Mouse (Mus musculus) liver, adult 2 months (tissue): Measurements from ENCODE around the gene Cisd3. TPM values are rescaled to one million over a fixed set of nuclear protein-coding genes. Genes with fewer than 3 reads are reported as not detected.

Experiments
- DNase-seq: peaks from one replicate; pipeline ENCODE4 v3.0.0-alpha.2; 2011; ENCODE audit warnings: low read depth, low spot score; ENCODE audit errors: extremely low read depth
- H3K27ac ChIP-seq: fragments of 200-500 bp; replicated peaks from 2 replicates; pipeline ENCODE4 v1.5.1; 2012; ENCODE audit warnings: low read depth, mild to moderate bottlenecking, control low read depth, inconsistent platforms, low read length; ENCODE audit not compliant: insufficient read depth
- H3K27me3 ChIP-seq: fragments of 200-500 bp; 2 replicates; pipeline ENCODE4 v1.6.1; 2012; ENCODE audit warnings: mild to moderate bottlenecking, moderate library complexity, low read length, inconsistent platforms; ENCODE audit not compliant: control insufficient read depth, insufficient read depth
- H3K36me3 ChIP-seq: fragments of 200-500 bp; 2 replicates; pipeline ENCODE4 v1.6.1; 2012; ENCODE audit warnings: low read length, inconsistent platforms; ENCODE audit not compliant: control insufficient read depth, insufficient read depth
- H3K4me1 ChIP-seq: fragments of 200-500 bp; 2 replicates; pipeline ENCODE4 v1.6.1; 2011; ENCODE audit warnings: low read length; ENCODE audit not compliant: control insufficient read depth, insufficient read depth
- H3K4me3 ChIP-seq: fragments of 200-500 bp; 2 replicates; pipeline ENCODE4 v1.5.1; 2011; ENCODE audit warnings: low read depth, mild to moderate bottlenecking, control low read depth, low read length, moderate library complexity; ENCODE audit not compliant: insufficient read depth
- H3K79me2 ChIP-seq: fragments of 200-500 bp; 2 replicates; pipeline ENCODE4 v1.6.1; 2012; ENCODE audit warnings: inconsistent platforms, mild to moderate bottlenecking, low read length, moderate library complexity; ENCODE audit not compliant: control insufficient read depth, insufficient read depth
- H3K9ac ChIP-seq: fragments of 200-500 bp; 2 replicates; pipeline ENCODE4 v1.6.1; 2012; ENCODE audit warnings: low read depth, mild to moderate bottlenecking, control low read depth, inconsistent platforms, low read length
- CTCF ChIP-seq: fragments of 200-500 bp; IDR thresholded peaks from 2 replicates; pipeline ENCODE4 v1.5.1; 2011; ENCODE audit warnings: low read depth, low read length, control low read depth
- POLR2A ChIP-seq: fragments of 200-500 bp; IDR thresholded peaks from 2 replicates; pipeline ENCODE4 v1.6.1; 2011; ENCODE audit warnings: low read length, control low read depth; ENCODE audit not compliant: insufficient read depth; ENCODE audit errors: extremely low read depth
- WGBS: fragments of 180-500 bp; shearing (Covaris S2); methylation state at CpG from one replicate; pipeline ENCODE4 v1.1.7; 2018; 5-methylcytosine and 5-hydroxymethylcytosine counted together
- polyA plus RNA-seq: library from polyadenylated mRNA; depleted of rRNA; stranded (reverse); fragments of >200 nt; gene quantifications from 2 replicates; pipeline ENCODE4 v1.2.3, GENCODE M21; 2012
- total RNA-seq: library from RNA; depleted of rRNA; stranded (reverse); fragments of >200 nt; gene quantifications from 2 replicates; pipeline ENCODE4 v1.2.3, GENCODE M21; 2014

Gene Cisd3
- total and polyA plus RNA-seq, 2 experiments = 35.7 to 73.6 TPM

GRCm38 (mm10) chr11:97714356-97714755, 28.7 kb downstream of the Cisd3 start:
- Histone ChIP-seq H3K4me3 (no peak overlapping the region), H3K4me1 (peaks cover 14% of the 10 kb centered on the region), H3K27ac (peak overlapping the region; percentile 76), H3K27me3 (no peaks in the 10 kb centered on the region), H3K79me2 (no peaks in the 10 kb centered on the region), H3K36me3 (peaks cover 1% of the 10 kb centered on the region; the same call in 1 of the 2 replicates), H3K9ac (no peak overlapping the region)
- peak; percentile 34 for DNase-seq
- peak; percentile 12; the same call in 1 of the 2 replicates for TF ChIP-seq CTCF
- TF ChIP-seq POLR2A = no peak
- WGBS = 63% methylated on average over 3 of the region's 3 CpGs

- TF ChIP-seq POLR2A (no peak), CTCF (no peak)
- Histone ChIP-seq H3K4me3 (no peak overlapping the region), H3K9ac (no peak overlapping the region), H3K36me3 (peaks cover 1% of the 10 kb centered on the region; the same call in 1 of the 2 replicates), H3K27ac (peak overlapping the region; percentile 76), H3K27me3 (no peaks in the 10 kb centered on the region), H3K79me2 (no peaks in the 10 kb centered on the region), H3K4me1 (peaks cover 14% of the 10 kb centered on the region)
- DNase-seq = peak; percentile 84
- WGBS = 62% methylated on average over 14 of the region's 14 CpGs
These were observed 29.4 kb downstream of the Cisd3 start for GRCm38 (mm10) chr11:97714784-97715760.

- DNase-seq = no peak
- H3K27me3 ChIP-seq = no peaks in the 10 kb centered on the region
- no peak overlapping the region for H3K9ac ChIP-seq
- TF ChIP-seq POLR2A (no peak), CTCF (no peak)
- H3K79me2 ChIP-seq = no peaks in the 10 kb centered on the region
- 92% methylated on average over 8 of the region's 8 CpGs for WGBS
- no peak overlapping the region for H3K27ac ChIP-seq
- H3K36me3 ChIP-seq = peaks cover 2% of the 10 kb centered on the region; the same call in 1 of the 2 replicates
- no peak overlapping the region for H3K4me3 ChIP-seq
- H3K4me1 ChIP-seq = peaks cover 14% of the 10 kb centered on the region
These were observed 30.4 kb downstream of the Cisd3 start for GRCm38 (mm10) chr11:97716021-97716420.

GRCm38 (mm10) chr11:97717369-97718280, 32.0 kb downstream of the Cisd3 start:
- 85% methylated on average over 26 of the region's 26 CpGs for whole genome bisulfite sequencing
- Histone ChIP-seq H3K4me1 (peaks cover 14% of the 10 kb centered on the region), H3K27me3 (no peaks in the 10 kb centered on the region), H3K9ac (no peak overlapping the region), H3K79me2 (no peaks in the 10 kb centered on the region), H3K27ac (no peak overlapping the region), H3K4me3 (no peak overlapping the region), H3K36me3 (peaks cover 13% of the 10 kb centered on the region; the same call in 1 of the 2 replicates)
- DNase-seq = no peak
- no peak for TF ChIP-seq CTCF
- TF ChIP-seq POLR2A = no peak

GRCm38 (mm10) chr11:97718281-97718860, 32.7 kb downstream of the Cisd3 start:
- Histone ChIP-seq H3K79me2 (no peaks in the 10 kb centered on the region), H3K27ac (no peak overlapping the region), H3K27me3 (no peaks in the 10 kb centered on the region), H3K4me1 (peaks cover 11% of the 10 kb centered on the region), H3K4me3 (no peak overlapping the region), H3K9ac (no peak overlapping the region), H3K36me3 (peaks cover 13% of the 10 kb centered on the region; the same call in 1 of the 2 replicates)
- WGBS = 75% methylated on average over 15 of the region's 15 CpGs
- TF ChIP-seq POLR2A = no peak
- DNase-seq = no peak
